Mouse (Mus musculus) heart, postnatal 36 days (tissue): Measurements from ENCODE around the gene Ear10. TPM values are rescaled to one million over a fixed set of nuclear protein-coding genes. Genes with fewer than 3 reads are reported as not detected.

ENCODE experiments used
- total RNA-seq, 2 experiments: library from RNA; stranded (reverse); gene quantifications; 2 replicates each; pipeline ENCODE4 v1.2.3; 2021

Gene Ear10
- total RNA-seq, 2 experiments from 2014 or later = not detected

Other genes starting within 250 kb of the Ear10 start
- gene Gm8165, start 246.4 kb downstream of the Ear10 start, total RNA-seq = not detected
- under 1 TPM; 0.38 to 0.44 TPM for gene Gm7324, start 225.7 kb downstream of the Ear10 start, total RNA-seq
- gene Gm16506, start 196.1 kb downstream of the Ear10 start, total RNA-seq = not detected
- not detected for gene Gm6526, start 175.7 kb downstream of the Ear10 start, total RNA-seq
- not detected for gene Gm8180, start 138.8 kb downstream of the Ear10 start, total RNA-seq
- gene Ear1, start 48.0 kb downstream of the Ear10 start, total RNA-seq = not detected
- gene Gm8113, start 1.8 kb upstream of the Ear10 start, total RNA-seq = 1 to 10 TPM; 3.7 to 4.7 TPM
- gene Ang5, start 33.5 kb upstream of the Ear10 start, total RNA-seq = not detected
- not detected for gene Ang6, start 78.7 kb upstream of the Ear10 start, total RNA-seq
- under 1 TPM in 1 of 2 experiments, not detected in 1; 0.89 TPM for gene Ear2, start 179.1 kb upstream of the Ear10 start, total RNA-seq
- gene Gm3327, start 200.3 kb upstream of the Ear10 start, total RNA-seq = not detected